Mouse (Mus musculus) neural tube, embryonic 11.5 days (tissue): ENCODE results near the gene Zfp978. TPM values are rescaled to one million over a fixed set of nuclear protein-coding genes. Genes with fewer than 3 reads are reported as not detected.
"Not testable (repeated sequence)": the region's sequence is repeated elsewhere in the genome, so short reads cannot be mapped to it uniquely, and the experiment has no call there.

Experiments
- ATAC-seq: fragments of 200-750 bp; cut with Nextera tagmentation; 2 replicates; pipeline ENCODE4 v1.8.0; 2017; ENCODE audit warnings: moderate number of reproducible peaks, mild to moderate bottlenecking, moderate TSS enrichment, moderate library complexity; ENCODE audit not compliant: insufficient read depth, low FRiP score, low TSS enrichment
- DNase-seq: peaks from one replicate; pipeline ENCODE4 v3.0.0-alpha.2; 2015; ENCODE audit warnings: low spot score
- H3K27ac ChIP-seq: fragments of 300-500 bp; sonication (generic); 2 replicates; pipeline ENCODE4 v1.5.1; 2014; ENCODE audit warnings: low read depth, mild to moderate bottlenecking, low read length
- H3K27me3 ChIP-seq: fragments of 300-500 bp; sonication (generic); 2 replicates; pipeline ENCODE4 v1.6.1; 2014; ENCODE audit warnings: mild to moderate bottlenecking, low read length, mixed read lengths; ENCODE audit not compliant: control insufficient read depth, insufficient read depth
- H3K36me3 ChIP-seq: fragments of 300-500 bp; sonication (generic); 2 replicates; pipeline ENCODE4 v1.6.1; 2014; ENCODE audit warnings: mild to moderate bottlenecking, low read length, moderate library complexity, mixed read lengths; ENCODE audit not compliant: control insufficient read depth, insufficient read depth
- H3K4me1 ChIP-seq: fragments of 300-500 bp; sonication (generic); 2 replicates; pipeline ENCODE4 v1.6.1; 2014; ENCODE audit warnings: low read length, mixed read lengths; ENCODE audit not compliant: control insufficient read depth, insufficient read depth
- H3K4me2 ChIP-seq: fragments of 300-500 bp; sonication (generic); 2 replicates; pipeline ENCODE4 v1.6.1; 2014; ENCODE audit warnings: low read depth, mild to moderate bottlenecking, moderate library complexity
- H3K4me3 ChIP-seq: fragments of 300-500 bp; sonication (generic); 2 replicates; pipeline ENCODE4 v1.5.1; 2014; ENCODE audit warnings: low read depth, low read length
- H3K9ac ChIP-seq: fragments of 300-500 bp; sonication (generic); 2 replicates; pipeline ENCODE4 v1.6.1; 2014; ENCODE audit warnings: mild to moderate bottlenecking, low read length
- H3K9me3 ChIP-seq: fragments of 300-500 bp; sonication (generic); 2 replicates; pipeline ENCODE4 v1.6.1; 2016; ENCODE audit warnings: low read length; ENCODE audit not compliant: control insufficient read depth
- WGBS: fragments of 180-500 bp; shearing (Covaris S2); extraction: QIAGEN DNeasy Blood & Tissue Kit; methylation state at CpG from one replicate; pipeline ENCODE4 v1.1.7; 2014; 5-methylcytosine and 5-hydroxymethylcytosine counted together
- polyA plus RNA-seq: library from polyadenylated mRNA; unstranded; fragments of >200 nt; fragmentation: Nextera tagmentation; extraction: Ambion mirVana; gene quantifications from 2 replicates; pipeline ENCODE4 v1.2.1, GENCODE M21; 2014

Zfp978 gene
- polyA plus RNA-seq, 1 experiment from 2014 or later: 0.28 TPM

- not testable (repeated sequence) for H3K36me3 ChIP-seq, H3K4me2 ChIP-seq, H3K27ac ChIP-seq, DNase-seq, H3K27me3 ChIP-seq, H3K4me3 ChIP-seq, H3K4me1 ChIP-seq, ATAC-seq, H3K9ac ChIP-seq
- H3K9me3 ChIP-seq: peaks cover 29% of the 10 kb centered on the region
- 84% methylated on average over 17 of the region's 17 CpGs for WGBS
Measured at GRCm38 (mm10) chr4:147401736-147402506, 40.8 kb downstream of the Zfp978 start.

- 26% methylated on average over 1 of the region's 1 CpGs for WGBS
- not testable (repeated sequence) for DNase-seq, H3K4me1 ChIP-seq, H3K36me3 ChIP-seq, ATAC-seq, H3K4me3 ChIP-seq, H3K9ac ChIP-seq, H3K27ac ChIP-seq, H3K4me2 ChIP-seq, H3K27me3 ChIP-seq
- peaks cover 27% of the 10 kb centered on the region for H3K9me3 ChIP-seq
Measured at GRCm38 (mm10) chr4:147402507-147402890, 41.4 kb downstream of the Zfp978 start.

- not testable (repeated sequence) for ATAC-seq, H3K9ac ChIP-seq, H3K4me1 ChIP-seq, H3K4me3 ChIP-seq, H3K36me3 ChIP-seq, H3K4me2 ChIP-seq, H3K27me3 ChIP-seq, H3K27ac ChIP-seq
- DNase-seq: peak; percentile 6
- 89% methylated on average over 6 of the region's 6 CpGs for WGBS
- peaks cover 26% of the 10 kb centered on the region for H3K9me3 ChIP-seq
Measured at GRCm38 (mm10) chr4:147403509-147403908, 42.4 kb downstream of the Zfp978 start.

DNA sequence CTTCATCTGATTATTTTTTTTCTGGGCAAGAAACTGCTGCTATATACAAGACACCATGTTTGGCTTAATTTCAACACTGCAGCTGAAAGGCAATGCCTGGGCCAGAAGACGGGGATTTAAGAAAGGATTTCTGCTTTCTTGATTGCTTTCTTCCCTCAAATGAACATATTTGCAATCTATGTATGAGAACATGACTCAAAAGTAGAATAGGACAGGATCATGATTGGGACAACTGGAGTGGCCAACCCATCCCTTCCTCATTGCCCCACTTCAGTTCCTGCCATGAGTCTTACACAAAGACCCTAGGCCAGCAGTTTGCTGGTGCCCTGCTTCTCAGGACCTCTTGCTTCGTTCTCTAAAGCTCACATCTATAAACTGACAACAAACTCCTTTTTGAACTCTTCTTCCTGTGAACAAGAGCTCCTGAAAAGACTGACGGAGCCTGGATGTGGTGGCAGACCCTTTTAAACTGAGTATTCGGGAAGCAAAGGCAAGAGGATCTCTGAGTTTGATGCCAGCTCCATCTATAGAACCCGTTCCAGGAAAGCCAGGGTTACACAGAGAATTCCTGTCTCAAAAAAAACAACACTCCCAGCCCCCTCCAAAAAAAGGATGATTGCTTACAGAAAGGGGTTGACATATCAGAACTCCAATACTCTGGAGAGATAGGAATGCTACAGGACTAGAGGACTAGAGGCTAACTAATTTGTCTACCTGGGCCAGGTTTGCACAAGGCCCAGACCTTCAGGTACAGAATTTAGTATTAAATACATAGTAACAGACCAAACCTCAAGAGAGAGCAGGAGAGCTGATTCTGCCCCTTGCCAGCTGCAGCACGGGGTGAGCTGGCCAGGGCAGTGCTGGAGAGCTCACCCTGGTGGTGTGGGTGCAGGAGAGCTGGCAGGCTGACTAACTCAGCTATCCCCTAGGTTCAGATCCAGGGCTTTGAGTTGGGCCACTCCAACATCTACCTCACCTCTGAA is 43.1 kb downstream of the Zfp978 start:
- H3K9me3 ChIP-seq: peaks cover 26% of the 10 kb centered on the region
- ATAC-seq (peak; percentile 6; the same call in 1 of the 2 replicates), DNase-seq (peak; percentile 10)
- not testable (repeated sequence) for H3K9ac ChIP-seq, H3K4me3 ChIP-seq, H3K27ac ChIP-seq, H3K36me3 ChIP-seq, H3K27me3 ChIP-seq, H3K4me2 ChIP-seq, H3K4me1 ChIP-seq
- WGBS: 88% methylated on average over 5 of the region's 6 CpGs

DNA sequence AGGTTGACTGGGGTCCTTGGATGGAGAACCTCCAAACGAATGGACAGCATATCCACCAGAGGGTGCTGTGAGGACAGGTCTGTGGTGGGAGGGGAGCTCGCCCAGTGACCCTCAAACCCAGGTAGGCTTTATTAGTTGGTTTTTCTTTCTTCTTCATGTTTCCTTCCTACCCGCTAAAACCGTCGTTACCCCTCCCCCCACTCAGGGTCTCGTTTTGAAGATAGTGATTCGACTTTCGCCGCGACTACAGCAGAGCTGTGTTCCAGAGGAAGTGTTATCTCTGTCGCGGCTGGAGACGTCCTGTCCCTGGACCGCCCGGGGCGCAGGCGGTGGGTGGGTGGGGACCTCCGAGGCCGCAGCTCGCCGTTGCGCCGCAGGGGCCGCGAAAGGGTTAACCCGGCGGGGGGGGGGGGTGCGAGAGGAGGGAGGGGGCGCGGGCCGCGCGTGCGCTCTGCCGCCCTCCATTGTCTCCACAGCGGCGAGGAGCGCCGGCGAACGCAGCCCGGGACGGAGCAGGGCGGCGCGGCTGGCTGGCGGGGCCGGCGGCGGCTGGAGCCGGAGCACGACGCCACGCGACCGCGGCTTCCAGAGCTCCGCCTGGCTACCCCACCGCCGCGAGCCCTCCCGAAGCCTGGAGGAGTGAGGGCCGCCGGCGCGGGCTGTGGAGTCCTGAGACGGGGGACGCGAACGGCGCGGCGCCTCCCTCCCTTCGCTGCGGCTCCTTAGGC is 45.8 kb downstream of the Zfp978 start:
- DNase-seq (peak; percentile 79), ATAC-seq (peak; percentile 83)
- Histone ChIP-seq H3K27ac (0 out of 2 replicates have a peak overlapping the region, but pooled peaks have one; percentile 17), H3K4me1 (no peaks in the 10 kb centered on the region), H3K27me3 (no peaks in the 10 kb centered on the region), H3K36me3 (peaks cover 3% of the 10 kb centered on the region; the same call in 1 of the 2 replicates), H3K4me3 (peak overlapping the region; percentile 41), H3K9me3 (peaks cover 22% of the 10 kb centered on the region), H3K9ac (peak overlapping the region; percentile 77), H3K4me2 (peak overlapping the region; percentile 45)
- WGBS: under 1% methylated on average over 42 of the region's 75 CpGs

DNA sequence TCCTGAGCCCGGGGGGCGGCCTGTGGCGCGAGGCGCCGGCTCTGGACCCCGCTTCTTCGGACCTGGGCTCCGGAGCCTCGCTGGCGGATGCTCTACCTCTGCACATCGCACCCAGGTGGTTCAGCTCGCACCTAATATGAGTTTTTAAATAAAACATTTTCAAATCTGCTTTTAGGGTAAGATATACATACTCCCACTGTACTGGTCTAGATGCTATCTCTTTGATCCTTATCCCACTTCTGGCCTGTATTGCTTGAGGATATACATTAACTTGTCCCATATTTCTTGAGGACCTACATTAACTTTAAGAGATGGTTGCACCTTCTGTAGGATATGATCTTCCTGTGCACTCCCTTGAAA is 46.3 kb downstream of the Zfp978 start:
- ATAC-seq (no peak; the same call in 1 of the 2 replicates), DNase-seq (no peak)
- H3K27ac ChIP-seq: 0 out of 2 replicates have a peak overlapping the region, but pooled peaks have one; percentile 17
- H3K9me3 ChIP-seq: peaks cover 22% of the 10 kb centered on the region
- H3K4me3 ChIP-seq: peak overlapping the region; percentile 41
- peak overlapping the region; percentile 45 for H3K4me2 ChIP-seq
- H3K9ac ChIP-seq: peak overlapping the region; percentile 77
- H3K27me3 ChIP-seq: no peaks in the 10 kb centered on the region
- WGBS: 6% methylated on average over 6 of the region's 13 CpGs
- no peaks in the 10 kb centered on the region for H3K4me1 ChIP-seq
- peaks cover 3% of the 10 kb centered on the region; the same call in 1 of the 2 replicates for H3K36me3 ChIP-seq

DNA sequence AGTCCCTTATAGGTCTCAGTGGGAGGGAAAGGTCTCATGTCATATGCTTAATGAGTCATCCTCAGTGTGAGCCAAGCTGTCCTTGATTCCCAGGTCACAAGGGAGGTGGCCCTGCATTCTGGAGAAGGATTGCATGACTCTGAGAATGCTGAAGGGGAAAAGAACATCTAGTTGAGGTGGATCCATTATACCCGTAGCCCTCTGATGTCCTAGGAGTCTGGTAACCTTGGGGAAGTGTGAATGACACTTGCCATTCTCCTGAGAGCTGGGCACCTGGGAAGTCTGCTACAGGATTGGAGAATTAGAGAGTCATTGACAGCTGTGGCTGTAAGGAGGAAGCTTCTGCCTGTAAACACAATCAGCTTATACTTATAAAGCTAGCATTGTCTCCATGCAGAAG is 55.3 kb downstream of the Zfp978 start:
- not testable (repeated sequence) for H3K36me3 ChIP-seq, H3K4me2 ChIP-seq, H3K4me3 ChIP-seq, H3K9ac ChIP-seq, ATAC-seq, H3K4me1 ChIP-seq, H3K27me3 ChIP-seq, H3K27ac ChIP-seq
- WGBS: 68% methylated on average over 1 of the region's 1 CpGs
- DNase-seq: peak; percentile 9
- peaks cover 21% of the 10 kb centered on the region for H3K9me3 ChIP-seq

GRCm38 (mm10) chr4:147417157-147417778 is 56.2 kb downstream of the Zfp978 start:
- peaks cover 24% of the 10 kb centered on the region for H3K9me3 ChIP-seq
- no peaks in the 10 kb centered on the region for H3K27me3 ChIP-seq
- WGBS: 66% methylated on average over 8 of the region's 8 CpGs

More at GRCm38 (mm10) chr4:147417157-147417778, 56.2 kb downstream of the Zfp978 start:
- H3K4me3 ChIP-seq: no peak overlapping the region
- H3K4me2 ChIP-seq: no peak overlapping the region
- H3K27ac ChIP-seq: no peak overlapping the region
- no peak for ATAC-seq
- peak; percentile 10 for DNase-seq
- no peaks in the 10 kb centered on the region for H3K36me3 ChIP-seq
- no peak overlapping the region for H3K9ac ChIP-seq
- no peaks in the 10 kb centered on the region for H3K4me1 ChIP-seq
